Comparison of ENCODE assay signal across 11 mouse cellular contexts in genomic region chr17:47509031-47509705, GRCm38 (mm10). TPM values are rescaled to one million over a fixed set of nuclear protein-coding genes. Genes with fewer than 3 reads are reported as not detected.
A peak's percentile ranks its signal among the peaks of the same experiment; 100 is the strongest.
DNase-seq lines count a peak whose midpoint lies in the region; ATAC-seq and TF ChIP-seq lines count a peak whose summit lies in the region.
"Had no signal": no experiment of that assay in that cellular context is flagged by ENCODE, and none has a peak within 500 bp of the region (broad histone marks: within the 10 kb centered on the region; RNA-seq: fewer than 3 reads in every experiment).

No protein-coding gene starts in this region.

- H3K36me3 ChIP-seq in splenic B cell, adult 2 months (ENCODE audit: control insufficient read depth, insufficient read depth, low read length, poor library complexity, severe bottlenecking), result peaks cover 2% of the 10 kb centered on the region; the same call in 1 of the 2 replicates
- no peaks in the 10 kb centered on the region for H3K36me3 ChIP-seq in forebrain, embryonic 16.5 days (ENCODE audit: control insufficient read depth, insufficient read depth)
- H3K36me3 ChIP-seq: limb, embryonic 13.5 days had no signal

- intact Hi-C loops in left cerebral cortex, adult 2 months (cut with DNase I), result loop anchor here (10.0 kb wide), 1 partner anchor 364 kb away; no protein-coding TSS in a partner anchor

- H3K9me3 ChIP-seq in forebrain, embryonic 16.5 days (ENCODE audit: control insufficient read depth, low read length), result no peaks in the 10 kb centered on the region
- H3K9me3 ChIP-seq: limb, embryonic 13.5 days had no signal

- TF ChIP-seq CTCF in left cerebral cortex, adult 2 months (IDR thresholded peaks at IDR 0.05), result no peak

- H3K27me3 ChIP-seq in splenic B cell, adult 2 months (ENCODE audit: control insufficient read depth, insufficient read depth, low read length, poor library complexity, severe bottlenecking), result no peaks in the 10 kb centered on the region
- H3K27me3 ChIP-seq in forebrain, embryonic 16.5 days (replicated peaks; ENCODE audit: control insufficient read depth, insufficient read depth, low read length), result no peaks in the 10 kb centered on the region
- H3K27me3 ChIP-seq: limb, embryonic 13.5 days had no signal

- peak; percentile 21 to 66 for DNase-seq in adrenal gland, adult (ENCODE audit: inconsistent age in 2 of 2, low spot score in 1 of 2)
- no peak for DNase-seq in adrenal gland, adult 2 months
- DNase-seq in left cerebral cortex, adult 2 months (ENCODE audit: extremely low spot score in 1 of 2, low spot score in 2 of 2), result no peak
- DNase-seq in left cerebral cortex, adult 18-20 months (ENCODE audit: low spot score in 2 of 2), result no peak
- peak; percentile 37 for DNase-seq in induced T-regulatory cell, adult 2 months (ENCODE audit: low read depth)
- DNase-seq in splenic B cell, adult 2 months (ENCODE audit: low read depth, low spot score), result peak; percentile 58
- DNase-seq in ovary, adult 18-20 months (ENCODE audit: low spot score), result no peak
- DNase-seq: cerebellum, adult 11 months; gastrocnemius, postnatal 10 days had no signal

- no peak for ATAC-seq in forebrain, embryonic 16.5 days

- no peak overlapping the region for H3K4me3 ChIP-seq in left cerebral cortex, adult 2 months
- no peak overlapping the region for H3K4me3 ChIP-seq in forebrain, embryonic 16.5 days (replicated peaks; ENCODE audit: low read length)

- H3K4me1 ChIP-seq in forebrain, embryonic 16.5 days (replicated peaks; ENCODE audit: control insufficient read depth, insufficient read depth, low read length), result peaks cover 4% of the 10 kb centered on the region

- H3K4me2 ChIP-seq in forebrain, embryonic 16.5 days (ENCODE audit: low read length), result no peak overlapping the region

- no peak overlapping the region for H3K9ac ChIP-seq in forebrain, embryonic 16.5 days (replicated peaks; ENCODE audit: low read depth, low read length)
- H3K9ac ChIP-seq: limb, embryonic 13.5 days had no signal

- 54% methylated on average over 9 of the region's 9 CpGs for WGBS in forebrain, embryonic 16.5 days

- peak overlapping the region; percentile 76 for H3K27ac ChIP-seq in left cerebral cortex, adult 2 months
- H3K27ac ChIP-seq in forebrain, embryonic 16.5 days (ENCODE audit: low read length), result no peak overlapping the region

RNA-seq across cellular contexts. Expression of gene Ccnd3, which starts 4.3 kb away (rescaled TPM):
- total RNA-seq in adrenal gland, adult 2 months (2021), result 100 to 1,000 TPM; 326 to 471 TPM
- polyA plus RNA-seq in adrenal gland, adult 2 months (2012; rRNA removed), result 1,307 and 1,375 TPM in 2 replicates
- 10 to 100 TPM; 38.2 to 38.4 TPM for total RNA-seq in left cerebral cortex, adult 2 months (2021)
- total RNA-seq in left cerebral cortex, adult 18-20 months (2021), result 10 to 100 TPM; 33.6 to 40.7 TPM
- polyA plus RNA-seq in forebrain, embryonic 16.5 days (2015; fragmentation: Nextera tagmentation; extraction: Ambion mirVana), result 58.5 and 66.0 TPM in 2 replicates

RNA-seq across cellular contexts. Expression of gene Taf8, which starts 7.1 kb away (rescaled TPM):
- 10 to 100 TPM; 19.5 to 19.8 TPM for total RNA-seq in adrenal gland, adult 2 months (2021)
- 12.5 and 15.6 TPM in 2 replicates for polyA plus RNA-seq in adrenal gland, adult 2 months (2012; rRNA removed)
- total RNA-seq in left cerebral cortex, adult 2 months (2021), result 10 to 100 TPM; 17.3 to 22.0 TPM
- total RNA-seq in left cerebral cortex, adult 18-20 months (2021), result 10 to 100 TPM; 16.8 to 19.1 TPM
- polyA plus RNA-seq in forebrain, embryonic 16.5 days (2015; fragmentation: Nextera tagmentation; extraction: Ambion mirVana), result 24.9 and 25.7 TPM in 2 replicates

Comparison
In these comparisons a context has a peak if more than half of its experiments do, and no peak if none do; other contexts are left out.
1. DNase-seq: peak in adrenal gland, adult (2 of 2), induced T-regulatory cell, adult 2 months (single experiment) and splenic B cell, adult 2 months (single experiment); none in adrenal gland, adult 2 months (single experiment), left cerebral cortex, adult 2 months (0 of 2), left cerebral cortex, adult 18-20 months (0 of 2) and ovary, adult 18-20 months (single experiment).
2. RNA of gene Ccnd3, which starts 4.3 kb away (total RNA-seq): 326 to 471 TPM in adrenal gland, adult 2 months; 33.6 to 40.7 TPM in left cerebral cortex, adult 18-20 months and 38.2 to 38.4 TPM in left cerebral cortex, adult 2 months; every median in the first group is over 4 times any median in the second.